Mouse (Mus musculus): ENCODE results near the gene Zfp385b. TPM values are rescaled to one million over a fixed set of nuclear protein-coding genes. Genes with fewer than 3 reads are reported as not detected.

The Zfp385b gene
- polyA plus RNA-seq, 1 experiment, result 3.2 TPM

GRCm38 (mm10) chr2:77823026-77823425 is 3.6 kb upstream of the Zfp385b start:
- 75% methylated on average over 5 of the region's 5 CpGs for WGBS
- Histone ChIP-seq H3K27ac (ENCODE audit: control insufficient read depth, insufficient read depth, low read depth, low read length, poor library complexity) (no peak overlapping the region), H3K4me3 (replicated peaks; ENCODE audit: control insufficient read depth, low read depth, low read length) (no peak overlapping the region), H3K4me1 (ENCODE audit: control insufficient read depth, insufficient read depth, low read length) (no peaks in the 10 kb centered on the region)
- TF ChIP-seq CTCF (IDR thresholded peaks at IDR 0.05; ENCODE audit: control insufficient read depth, insufficient read depth, low read length), result no peak
- no peak for TF ChIP-seq POLR2A (IDR thresholded peaks at IDR 0.05; ENCODE audit: borderline replicate concordance, control insufficient read depth, low read depth, low read length)

- no peak overlapping the region for H3K4me3 ChIP-seq (replicated peaks; ENCODE audit: control insufficient read depth, low read depth, low read length)
- no peak overlapping the region for H3K27ac ChIP-seq (ENCODE audit: control insufficient read depth, insufficient read depth, low read depth, low read length, poor library complexity)
- 36% methylated on average over 12 of the region's 12 CpGs for WGBS
- TF ChIP-seq POLR2A (IDR thresholded peaks at IDR 0.05; ENCODE audit: borderline replicate concordance, control insufficient read depth, low read depth, low read length) (no peak), CTCF (IDR thresholded peaks at IDR 0.05; ENCODE audit: control insufficient read depth, insufficient read depth, low read length) (no peak)
- H3K4me1 ChIP-seq (ENCODE audit: control insufficient read depth, insufficient read depth, low read length), result no peaks in the 10 kb centered on the region
These were observed 2.0 kb downstream of the Zfp385b start for GRCm38 (mm10) chr2:77817357-77817894.

GRCm38 (mm10) chr2:77816413-77817314 is 2.8 kb downstream of the Zfp385b start:
- no peak overlapping the region; the same call in 1 of the 2 replicates for H3K27ac ChIP-seq (ENCODE audit: control insufficient read depth, insufficient read depth, low read depth, low read length, poor library complexity)
- H3K4me3 ChIP-seq (replicated peaks; ENCODE audit: control insufficient read depth, low read depth, low read length), result no peak overlapping the region
- TF ChIP-seq POLR2A (IDR thresholded peaks at IDR 0.05; ENCODE audit: borderline replicate concordance, control insufficient read depth, low read depth, low read length) (no peak), CTCF (IDR thresholded peaks at IDR 0.05; ENCODE audit: control insufficient read depth, insufficient read depth, low read length) (no peak)
- H3K4me1 ChIP-seq (ENCODE audit: control insufficient read depth, insufficient read depth, low read length), result no peaks in the 10 kb centered on the region
- 2% methylated on average over 116 of the region's 116 CpGs for WGBS

- no peaks in the 10 kb centered on the region for H3K4me1 ChIP-seq (ENCODE audit: control insufficient read depth, insufficient read depth, low read length)
- H3K27ac ChIP-seq (ENCODE audit: control insufficient read depth, insufficient read depth, low read depth, low read length, poor library complexity), result no peak overlapping the region; the same call in 1 of the 2 replicates
- 5% methylated on average over 20 of the region's 20 CpGs for WGBS
- H3K4me3 ChIP-seq (replicated peaks; ENCODE audit: control insufficient read depth, low read depth, low read length), result no peak overlapping the region
- TF ChIP-seq CTCF (IDR thresholded peaks at IDR 0.05; ENCODE audit: control insufficient read depth, insufficient read depth, low read length), result no peak
- no peak for TF ChIP-seq POLR2A (IDR thresholded peaks at IDR 0.05; ENCODE audit: borderline replicate concordance, control insufficient read depth, low read depth, low read length)
These were observed 3.5 kb downstream of the Zfp385b start for GRCm38 (mm10) chr2:77815775-77816412.

GRCm38 (mm10) chr2:77814896-77815295 is 4.5 kb downstream of the Zfp385b start:
- TF ChIP-seq CTCF (IDR thresholded peaks at IDR 0.05; ENCODE audit: control insufficient read depth, insufficient read depth, low read length) (no peak), POLR2A (IDR thresholded peaks at IDR 0.05; ENCODE audit: borderline replicate concordance, control insufficient read depth, low read depth, low read length) (no peak)
- Histone ChIP-seq H3K27ac (ENCODE audit: control insufficient read depth, insufficient read depth, low read depth, low read length, poor library complexity) (no peak overlapping the region), H3K4me3 (replicated peaks; ENCODE audit: control insufficient read depth, low read depth, low read length) (no peak overlapping the region), H3K4me1 (ENCODE audit: control insufficient read depth, insufficient read depth, low read length) (no peaks in the 10 kb centered on the region)
- WGBS, result 80% methylated on average over 8 of the region's 8 CpGs

GRCm38 (mm10) chr2:77813029-77813428 is 6.4 kb downstream of the Zfp385b start:
- 76% methylated on average over 3 of the region's 3 CpGs for WGBS
- TF ChIP-seq CTCF (IDR thresholded peaks at IDR 0.05; ENCODE audit: control insufficient read depth, insufficient read depth, low read length), result no peak
- TF ChIP-seq POLR2A (IDR thresholded peaks at IDR 0.05; ENCODE audit: borderline replicate concordance, control insufficient read depth, low read depth, low read length), result no peak
- Histone ChIP-seq H3K4me3 (replicated peaks; ENCODE audit: control insufficient read depth, low read depth, low read length) (no peak overlapping the region), H3K27ac (ENCODE audit: control insufficient read depth, insufficient read depth, low read depth, low read length, poor library complexity) (no peak overlapping the region), H3K4me1 (ENCODE audit: control insufficient read depth, insufficient read depth, low read length) (no peaks in the 10 kb centered on the region)

- Histone ChIP-seq H3K4me1 (ENCODE audit: control insufficient read depth, insufficient read depth, low read length) (no peaks in the 10 kb centered on the region), H3K27ac (ENCODE audit: control insufficient read depth, insufficient read depth, low read depth, low read length, poor library complexity) (no peak overlapping the region), H3K4me3 (replicated peaks; ENCODE audit: control insufficient read depth, low read depth, low read length) (no peak overlapping the region)
- WGBS, result 83% methylated on average over 5 of the region's 5 CpGs
- TF ChIP-seq POLR2A (IDR thresholded peaks at IDR 0.05; ENCODE audit: borderline replicate concordance, control insufficient read depth, low read depth, low read length) (no peak), CTCF (IDR thresholded peaks at IDR 0.05; ENCODE audit: control insufficient read depth, insufficient read depth, low read length) (no peak)
These were observed 8.7 kb downstream of the Zfp385b start for GRCm38 (mm10) chr2:77810748-77811147.

- no peak overlapping the region for H3K4me3 ChIP-seq (replicated peaks; ENCODE audit: control insufficient read depth, low read depth, low read length)
- no peak overlapping the region for H3K27ac ChIP-seq (ENCODE audit: control insufficient read depth, insufficient read depth, low read depth, low read length, poor library complexity)
- no peaks in the 10 kb centered on the region for H3K4me1 ChIP-seq (ENCODE audit: control insufficient read depth, insufficient read depth, low read length)
- 80% methylated on average over 7 of the region's 7 CpGs for WGBS
- no peak for TF ChIP-seq CTCF (IDR thresholded peaks at IDR 0.05; ENCODE audit: control insufficient read depth, insufficient read depth, low read length)
These were observed 14.7 kb downstream of the Zfp385b start for GRCm38 (mm10) chr2:77804781-77805180.
